Mouse (Mus musculus) spleen, adult 2 months (tissue): ENCODE data around the gene Ivd. TPM values are rescaled to one million over a fixed set of nuclear protein-coding genes. Genes with fewer than 3 reads are reported as not detected.
A peak's percentile ranks its signal among the peaks of the same experiment; 100 is the strongest.

ENCODE experiments used
- DNase-seq, 2 experiments: peaks; one replicate each; pipeline versions ENCODE4 v3.0.0 to v3.0.0-alpha.2; 2012 to 2021; ENCODE audit warnings: low spot score in 2 of 2, low read depth in 1 of 2
- H3K27ac ChIP-seq: fragments of 200-500 bp; 2 replicates; pipeline ENCODE4 v1.5.1; 2012; ENCODE audit warnings: low read length, inconsistent platforms; ENCODE audit not compliant: insufficient read depth
- H3K27me3 ChIP-seq: fragments of 200-500 bp; 2 replicates; pipeline ENCODE4 v1.6.1; 2012; ENCODE audit warnings: mild to moderate bottlenecking, moderate library complexity, low read length, inconsistent platforms; ENCODE audit not compliant: control insufficient read depth, insufficient read depth
- H3K36me3 ChIP-seq: fragments of 200-500 bp; 2 replicates; pipeline ENCODE4 v1.6.1; 2012; ENCODE audit warnings: mild to moderate bottlenecking, low read length, inconsistent platforms; ENCODE audit not compliant: control insufficient read depth, insufficient read depth
- H3K4me1 ChIP-seq: fragments of 200-500 bp; 2 replicates; pipeline ENCODE4 v1.6.1; 2011; ENCODE audit warnings: inconsistent platforms; ENCODE audit not compliant: control insufficient read depth, insufficient read depth, insufficient read length
- H3K4me3 ChIP-seq: fragments of 200-500 bp; 2 replicates; pipeline ENCODE4 v1.5.1; 2011; ENCODE audit warnings: mild to moderate bottlenecking, inconsistent platforms; ENCODE audit not compliant: insufficient read depth, insufficient read length; ENCODE audit errors: extremely low read depth
- CTCF ChIP-seq: fragments of 200-500 bp; IDR thresholded peaks from 2 replicates; pipeline ENCODE4 v1.5.1; 2011; ENCODE audit warnings: mild to moderate bottlenecking, inconsistent platforms; ENCODE audit not compliant: insufficient read depth, insufficient read length, insufficient replicate concordance; ENCODE audit errors: extremely low read depth
- POLR2A ChIP-seq: fragments of 200-500 bp; IDR thresholded peaks from 2 replicates; pipeline ENCODE4 v1.6.1; 2011; ENCODE audit warnings: low read depth, low read length, inconsistent platforms
- WGBS: fragments of 180-500 bp; shearing (Covaris S2); methylation state at CpG from one replicate; pipeline ENCODE4 v1.1.7; 2018; 5-methylcytosine and 5-hydroxymethylcytosine counted together
- polyA plus RNA-seq: library from polyadenylated mRNA; depleted of rRNA; stranded (reverse); fragments of >200 nt; gene quantifications from 2 replicates; pipeline ENCODE4 v1.2.3, GENCODE M21; 2012

Gene Ivd
- polyA plus RNA-seq, 1 experiment, result 31.1 TPM

DNA sequence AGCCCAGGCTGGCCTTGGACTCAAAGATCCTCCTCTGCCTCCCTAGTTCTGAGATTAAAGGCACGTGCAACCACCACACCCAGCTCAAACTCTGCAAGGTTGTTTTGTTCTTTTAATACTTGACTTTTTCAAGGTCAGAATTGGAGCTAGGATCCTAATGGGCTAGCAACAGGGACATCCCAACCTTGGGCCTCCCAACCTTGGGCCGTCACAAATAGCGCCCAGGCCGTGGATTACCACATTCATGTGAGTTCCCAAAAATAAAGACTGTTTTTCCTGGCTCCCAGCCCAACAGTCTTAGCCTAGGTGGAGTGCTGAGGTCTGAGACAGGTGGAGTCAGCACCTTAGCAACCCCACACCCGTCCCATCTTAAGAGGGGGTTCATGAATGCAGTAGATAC lies 20.2 kb downstream of the Ivd start:
- no peaks in the 10 kb centered on the region; the same call in 1 of the 2 replicates for H3K4me1 ChIP-seq
- no peak for TF ChIP-seq POLR2A
- no peak for TF ChIP-seq CTCF
- DNase-seq, result no peak
- no peaks in the 10 kb centered on the region; the same call in none of the 2 replicates for H3K36me3 ChIP-seq
- H3K27ac ChIP-seq, result no peak overlapping the region
- no peak overlapping the region for H3K4me3 ChIP-seq
- 82% methylated on average over 5 of the region's 5 CpGs for WGBS
- H3K27me3 ChIP-seq, result no peaks in the 10 kb centered on the region

DNA sequence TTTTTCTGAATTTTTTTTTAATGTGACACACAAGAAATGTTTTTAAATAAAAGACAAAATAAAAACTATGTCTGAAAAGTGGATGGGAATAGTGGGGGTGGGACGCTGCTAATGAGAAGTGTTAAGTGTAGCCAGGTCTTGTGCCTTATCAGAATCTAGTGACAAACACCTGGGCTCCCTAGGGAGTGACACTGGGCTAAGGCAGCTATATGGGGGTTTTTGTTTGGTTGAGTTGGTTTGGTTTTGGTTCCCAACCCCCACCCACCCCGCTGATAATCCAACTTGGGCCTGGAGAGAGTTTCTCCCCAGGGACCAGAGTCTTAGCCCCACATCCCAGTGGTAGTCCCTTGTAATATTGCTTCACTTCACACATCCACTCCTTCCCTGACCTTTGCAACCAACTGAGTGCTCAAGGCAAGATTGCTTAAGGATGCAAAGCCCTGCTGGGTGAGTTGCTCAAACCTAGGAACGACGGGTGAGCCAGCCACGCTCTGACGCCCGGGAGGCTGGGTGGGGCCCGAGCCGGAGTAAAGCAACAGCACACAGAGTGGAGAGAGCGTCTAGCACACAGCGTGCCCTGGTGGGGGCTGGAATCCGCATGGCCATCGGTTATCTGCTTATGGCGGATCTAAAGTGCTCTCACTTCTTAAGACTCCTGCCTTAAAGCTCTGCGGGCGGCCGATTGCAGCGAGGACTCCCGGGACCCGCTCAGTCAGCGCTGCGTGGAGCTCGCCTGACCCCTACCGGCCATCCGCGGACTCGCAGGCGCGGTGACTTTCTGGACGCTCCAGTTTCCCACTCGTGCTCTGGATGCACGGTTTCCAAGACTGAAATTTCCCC lies 21.3 kb downstream of the Ivd start:
- peak; percentile 37 to 80 for DNase-seq
- peak; percentile 100 for TF ChIP-seq CTCF
- no peak for TF ChIP-seq POLR2A
- H3K27ac ChIP-seq, result no peak overlapping the region
- H3K27me3 ChIP-seq, result no peaks in the 10 kb centered on the region
- H3K4me3 ChIP-seq, result peak overlapping the region; percentile 45; the same call in 1 of the 2 replicates
- 4% methylated on average over 32 of the region's 32 CpGs for WGBS
- H3K36me3 ChIP-seq, result no peaks in the 10 kb centered on the region; the same call in 1 of the 2 replicates
- H3K4me1 ChIP-seq, result peaks cover 1% of the 10 kb centered on the region; the same call in 1 of the 2 replicates

DNA sequence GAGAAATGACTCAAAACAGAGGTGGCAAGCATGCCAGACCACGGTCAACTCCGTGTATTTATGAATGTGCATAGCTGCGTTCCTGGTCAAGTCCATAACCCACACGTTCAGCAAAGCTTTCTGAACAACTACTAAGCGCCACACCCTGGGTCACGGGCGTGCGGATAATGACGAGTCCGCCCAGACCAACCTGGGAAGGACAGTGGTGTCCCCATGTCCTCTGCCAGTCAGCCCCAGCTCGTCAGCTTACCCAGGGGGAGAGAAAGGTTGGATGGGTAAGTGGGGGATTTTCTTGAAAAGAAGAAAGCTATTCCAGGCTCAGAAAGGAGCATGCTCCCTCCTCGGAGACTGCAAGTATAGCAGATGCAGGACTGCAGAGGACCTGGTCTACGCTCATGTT lies 25.7 kb downstream of the Ivd start:
- WGBS, result 67% methylated on average over 13 of the region's 13 CpGs
- H3K27me3 ChIP-seq, result no peaks in the 10 kb centered on the region
- H3K27ac ChIP-seq, result no peak overlapping the region
- peaks cover 4% of the 10 kb centered on the region; the same call in 1 of the 2 replicates for H3K4me1 ChIP-seq
- H3K4me3 ChIP-seq, result no peak overlapping the region
- no peak for DNase-seq
- no peaks in the 10 kb centered on the region for H3K36me3 ChIP-seq
- no peak for TF ChIP-seq POLR2A
- no peak for TF ChIP-seq CTCF

DNA sequence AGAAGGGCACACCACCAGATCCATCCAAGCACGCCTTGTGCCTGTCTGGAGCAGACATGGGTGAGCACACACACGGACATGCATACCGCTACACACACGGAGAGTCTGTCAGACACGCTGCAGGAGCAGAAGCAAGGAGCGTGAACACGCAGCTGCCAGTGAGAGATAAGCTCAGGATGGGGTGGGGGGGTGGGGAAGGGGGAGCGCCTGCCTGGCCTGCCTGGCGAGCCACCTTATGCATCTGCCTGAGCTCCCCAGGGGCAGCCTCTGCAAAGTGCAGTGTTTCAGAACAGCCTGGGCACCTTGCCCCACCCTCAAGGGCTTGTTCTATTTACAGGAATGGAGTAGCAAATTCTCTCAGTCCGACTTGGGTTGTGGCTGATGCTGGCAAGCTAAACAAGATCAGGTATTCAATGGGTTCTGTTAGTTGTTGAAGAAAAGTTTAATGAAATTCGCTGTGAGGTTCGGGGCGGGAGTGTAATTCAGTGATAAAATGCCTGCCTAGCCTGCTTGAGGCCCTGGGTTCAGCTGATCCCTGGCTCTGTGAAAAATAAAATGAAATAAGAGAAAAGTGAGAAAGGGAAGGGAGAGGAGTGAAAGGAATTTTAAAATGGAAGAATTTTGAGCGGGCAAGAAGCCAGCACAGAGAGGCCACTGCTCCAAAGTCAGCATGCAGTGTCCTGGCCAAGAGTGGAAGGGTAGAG lies 26.2 kb downstream of the Ivd start:
- no peak for TF ChIP-seq CTCF
- TF ChIP-seq POLR2A, result no peak
- H3K4me3 ChIP-seq, result no peak overlapping the region
- H3K27me3 ChIP-seq, result no peaks in the 10 kb centered on the region
- WGBS, result 24% methylated on average over 14 of the region's 14 CpGs
- H3K4me1 ChIP-seq, result peaks cover 4% of the 10 kb centered on the region; the same call in 1 of the 2 replicates
- no peaks in the 10 kb centered on the region for H3K36me3 ChIP-seq
- peak overlapping the region; percentile 5; the same call in 1 of the 2 replicates for H3K27ac ChIP-seq
- peak in 1 of 2 experiments; percentile 39 for DNase-seq

DNA sequence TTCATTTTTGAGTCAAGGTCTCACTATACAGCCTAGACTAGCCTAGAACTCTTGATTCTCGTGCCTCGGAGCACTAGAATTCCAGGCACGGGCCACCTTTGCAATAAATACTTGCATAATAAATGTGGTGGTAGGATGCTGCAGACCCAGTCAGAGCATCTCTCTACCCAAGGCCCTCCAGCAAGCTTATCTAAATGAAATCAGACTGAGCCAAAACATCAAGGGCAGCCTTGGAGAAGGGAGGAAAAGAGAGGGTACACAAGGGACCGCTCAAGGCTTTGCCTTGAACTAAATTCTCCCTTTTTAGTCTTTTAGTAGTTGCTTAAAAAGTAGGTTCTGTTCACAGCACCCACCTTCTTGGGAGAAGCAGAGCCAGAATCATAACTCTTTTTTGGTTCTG lies 29.4 kb downstream of the Ivd start:
- TF ChIP-seq CTCF (no peak), POLR2A (no peak)
- no peak overlapping the region for H3K27ac ChIP-seq
- DNase-seq, result no peak
- H3K27me3 ChIP-seq, result no peaks in the 10 kb centered on the region
- WGBS, result 96% methylated on average over 4 of the region's 4 CpGs
- no peak overlapping the region for H3K4me3 ChIP-seq
- peaks cover 4% of the 10 kb centered on the region; the same call in 1 of the 2 replicates for H3K4me1 ChIP-seq
- H3K36me3 ChIP-seq, result no peaks in the 10 kb centered on the region

DNA sequence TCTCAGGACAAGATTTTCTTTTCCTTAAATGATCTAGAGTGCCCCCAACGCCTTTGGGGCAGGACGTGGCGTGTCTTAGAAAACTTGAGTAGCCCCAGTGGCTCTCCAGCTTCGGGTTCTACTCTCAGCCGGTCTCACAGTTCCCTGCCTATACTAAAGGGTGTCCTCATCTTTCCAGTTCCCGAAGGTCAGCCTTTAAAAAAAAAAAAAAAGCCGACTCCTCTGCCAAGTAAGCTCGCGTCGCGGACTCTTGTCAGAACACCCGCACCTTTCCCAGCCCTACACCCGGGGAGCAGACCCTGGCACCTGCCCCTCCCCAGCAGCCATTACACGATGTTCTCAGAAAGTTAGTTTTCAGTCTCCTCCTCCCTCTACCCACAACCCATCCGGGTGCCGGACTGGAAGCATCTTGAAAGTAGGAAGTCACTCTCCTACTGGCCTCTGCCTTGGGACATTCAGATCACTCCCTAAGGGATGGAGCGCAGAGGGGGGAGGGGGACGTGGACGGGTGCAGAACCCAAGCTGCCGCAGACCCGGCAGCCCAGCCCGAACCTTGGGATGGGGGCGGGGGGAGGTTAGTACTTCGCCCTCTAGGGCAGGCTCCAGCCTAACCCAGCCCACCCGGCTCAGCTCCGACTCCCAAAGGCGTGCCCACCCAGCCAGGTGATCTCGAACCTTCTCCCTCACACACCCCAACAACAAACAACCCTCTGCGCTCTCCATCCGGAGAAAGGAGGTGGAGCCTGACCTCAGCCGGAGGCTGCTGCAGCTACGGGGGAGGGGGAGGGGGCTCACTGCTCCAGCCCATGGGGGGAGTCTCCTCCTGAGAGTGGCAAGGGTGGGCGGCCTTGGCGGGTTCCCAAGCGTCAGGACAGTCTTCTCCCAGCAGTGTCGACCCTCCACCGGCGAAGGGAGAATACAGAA lies 34.5 kb downstream of the Ivd start:
- H3K27ac ChIP-seq, result peak overlapping the region; percentile 9; the same call in 1 of the 2 replicates
- H3K36me3 ChIP-seq, result no peaks in the 10 kb centered on the region
- TF ChIP-seq CTCF (no peak), POLR2A (no peak)
- peak overlapping the region; percentile 51 for H3K4me3 ChIP-seq
- DNase-seq, result peak in 1 of 2 experiments; percentile 58
- WGBS, result 5% methylated on average over 38 of the region's 38 CpGs
- peaks cover 2% of the 10 kb centered on the region; the same call in 1 of the 2 replicates for H3K27me3 ChIP-seq
- H3K4me1 ChIP-seq, result peaks cover 18% of the 10 kb centered on the region; the same call in 1 of the 2 replicates
